Mouse (Mus musculus): ENCODE data around the gene Cbr1. TPM values are rescaled to one million over a fixed set of nuclear protein-coding genes. Genes with fewer than 3 reads are reported as not detected.
"Not testable (repeated sequence)": the region's sequence is repeated elsewhere in the genome, so short reads cannot be mapped to it uniquely, and the experiment has no call there.

Gene Cbr1
- total and polyA plus RNA-seq, 2 experiments from 2014 or later, result 76.3 to 113 TPM

DNA sequence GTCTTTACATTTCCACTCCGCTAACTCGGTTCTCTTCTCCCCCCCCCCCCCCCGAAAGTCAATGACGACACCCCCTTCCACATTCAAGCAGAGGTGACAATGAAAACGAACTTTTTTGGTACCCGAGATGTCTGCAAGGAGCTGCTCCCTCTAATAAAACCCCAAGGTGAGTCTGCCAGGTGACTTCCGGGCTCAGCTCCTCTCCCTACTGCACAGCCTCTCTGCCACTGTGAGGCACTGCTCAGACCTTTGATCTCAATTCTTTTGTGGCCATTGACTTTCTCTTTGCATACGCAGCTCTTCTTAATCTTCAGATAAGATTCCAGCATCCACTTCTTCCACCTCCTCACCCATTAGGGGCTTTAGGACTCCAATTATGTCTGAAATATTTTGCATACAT is 3.1 kb downstream of the Cbr1 start:
- TF ChIP-seq CTCF (IDR thresholded peaks at IDR 0.05; ENCODE audit: low read depth), result no peak
- Histone ChIP-seq H3K4me2 (ENCODE audit: low read depth, low read length) (peak overlapping the region; percentile 82), H3K4me3 (ENCODE audit: low read length) (peak overlapping the region; percentile 60), H3K27me3 (ENCODE audit: insufficient read depth, low read length) (no peaks in the 10 kb centered on the region), H3K9ac (replicated peaks; ENCODE audit: low read length) (no peak overlapping the region), H3K4me1 (ENCODE audit: insufficient read depth, low read length) (0 out of 2 replicates have a peak, but pooled peaks cover 5% of the 10 kb centered on the region), H3K9me3 (ENCODE audit: low read length) (no peaks in the 10 kb centered on the region), H3K36me3 (ENCODE audit: insufficient read depth, low read length) (0 out of 2 replicates have a peak, but pooled peaks cover 3% of the 10 kb centered on the region), H3K27ac (no peak overlapping the region)
- no peak for ATAC-seq
- DNase-seq (ENCODE audit: low spot score), result no peak
- 72% methylated on average over 8 of the region's 8 CpGs for WGBS

GRCm38 (mm10) chr16:93609796-93610195 is 4.1 kb downstream of the Cbr1 start:
- H3K9me3 ChIP-seq (ENCODE audit: low read length), result no peaks in the 10 kb centered on the region
- H3K27ac ChIP-seq, result no peak overlapping the region
- H3K4me3 ChIP-seq (ENCODE audit: low read length), result no peak overlapping the region
- H3K4me1 ChIP-seq (ENCODE audit: insufficient read depth, low read length), result 0 out of 2 replicates have a peak, but pooled peaks cover 5% of the 10 kb centered on the region
- no peak for ATAC-seq
- 0 out of 2 replicates have a peak, but pooled peaks cover 3% of the 10 kb centered on the region for H3K36me3 ChIP-seq (ENCODE audit: insufficient read depth, low read length)
- no peak overlapping the region for H3K4me2 ChIP-seq (ENCODE audit: low read depth, low read length)
- H3K27me3 ChIP-seq (ENCODE audit: insufficient read depth, low read length), result no peaks in the 10 kb centered on the region
- no peak for TF ChIP-seq CTCF (IDR thresholded peaks at IDR 0.05; ENCODE audit: low read depth)
- DNase-seq (ENCODE audit: low spot score), result no peak
- H3K9ac ChIP-seq (replicated peaks; ENCODE audit: low read length), result no peak overlapping the region
- 93% methylated on average over 4 of the region's 4 CpGs for WGBS

GRCm38 (mm10) chr16:93610961-93611360 is 5.3 kb downstream of the Cbr1 start:
- 0 out of 2 replicates have a peak, but pooled peaks cover 3% of the 10 kb centered on the region for H3K36me3 ChIP-seq (ENCODE audit: insufficient read depth, low read length)
- H3K4me2 ChIP-seq (ENCODE audit: low read depth, low read length), result no peak overlapping the region
- H3K4me1 ChIP-seq (ENCODE audit: insufficient read depth, low read length), result 0 out of 2 replicates have a peak, but pooled peaks cover 5% of the 10 kb centered on the region
- no peak for TF ChIP-seq CTCF (IDR thresholded peaks at IDR 0.05; ENCODE audit: low read depth)
- DNase-seq (ENCODE audit: low spot score), result no peak
- H3K27me3 ChIP-seq (ENCODE audit: insufficient read depth, low read length), result no peaks in the 10 kb centered on the region
- no peak overlapping the region for H3K27ac ChIP-seq
- no peak for ATAC-seq
- no peaks in the 10 kb centered on the region for H3K9me3 ChIP-seq (ENCODE audit: low read length)
- WGBS, result 93% methylated on average over 4 of the region's 4 CpGs
- H3K9ac ChIP-seq (replicated peaks; ENCODE audit: low read length), result no peak overlapping the region
- H3K4me3 ChIP-seq (ENCODE audit: low read length), result no peak overlapping the region

- 44% methylated on average over 5 of the region's 5 CpGs for WGBS
- no peak overlapping the region for H3K9ac ChIP-seq (replicated peaks; ENCODE audit: low read length)
- no peaks in the 10 kb centered on the region for H3K27me3 ChIP-seq (ENCODE audit: insufficient read depth, low read length)
- no peak for ATAC-seq
- H3K36me3 ChIP-seq (ENCODE audit: insufficient read depth, low read length), result 0 out of 2 replicates have a peak, but pooled peaks cover 3% of the 10 kb centered on the region
- TF ChIP-seq CTCF (IDR thresholded peaks at IDR 0.05; ENCODE audit: low read depth), result peak; percentile 70
- no peaks in the 10 kb centered on the region for H3K9me3 ChIP-seq (ENCODE audit: low read length)
- no peak overlapping the region for H3K4me3 ChIP-seq (ENCODE audit: low read length)
- H3K4me1 ChIP-seq (ENCODE audit: insufficient read depth, low read length), result no peaks in the 10 kb centered on the region
- no peak overlapping the region for H3K27ac ChIP-seq
- H3K4me2 ChIP-seq (ENCODE audit: low read depth, low read length), result no peak overlapping the region
- DNase-seq (ENCODE audit: low spot score), result peak; percentile 37
These were observed 9.6 kb downstream of the Cbr1 start for GRCm38 (mm10) chr16:93615118-93615870.

GRCm38 (mm10) chr16:93623759-93624158 is 18.1 kb downstream of the Cbr1 start:
- H3K9ac ChIP-seq (replicated peaks; ENCODE audit: low read length); H3K9me3 ChIP-seq (ENCODE audit: low read length); H3K27me3 ChIP-seq (ENCODE audit: insufficient read depth, low read length); H3K36me3 ChIP-seq (ENCODE audit: insufficient read depth, low read length); H3K4me3 ChIP-seq (ENCODE audit: low read length); DNase-seq (ENCODE audit: low spot score); H3K4me1 ChIP-seq (ENCODE audit: insufficient read depth, low read length); ATAC-seq; H3K27ac ChIP-seq; H3K4me2 ChIP-seq (ENCODE audit: low read depth, low read length): not testable (repeated sequence)
- 90% methylated on average over 4 of the region's 4 CpGs for WGBS

GRCm38 (mm10) chr16:93624671-93625070 is 19.0 kb downstream of the Cbr1 start:
- no peak for DNase-seq (ENCODE audit: low spot score)
- no peaks in the 10 kb centered on the region for H3K9me3 ChIP-seq (ENCODE audit: low read length)
- H3K27me3 ChIP-seq (ENCODE audit: insufficient read depth, low read length), result no peaks in the 10 kb centered on the region
- ATAC-seq, result no peak
- no peak overlapping the region for H3K4me2 ChIP-seq (ENCODE audit: low read depth, low read length)
- H3K4me3 ChIP-seq (ENCODE audit: low read length), result no peak overlapping the region
- no peaks in the 10 kb centered on the region for H3K36me3 ChIP-seq (ENCODE audit: insufficient read depth, low read length)
- no peak overlapping the region for H3K27ac ChIP-seq
- H3K4me1 ChIP-seq (ENCODE audit: insufficient read depth, low read length), result no peaks in the 10 kb centered on the region
- no peak for TF ChIP-seq CTCF (IDR thresholded peaks at IDR 0.05; ENCODE audit: low read depth)
- 79% methylated on average over 4 of the region's 4 CpGs for WGBS
- H3K9ac ChIP-seq (replicated peaks; ENCODE audit: low read length), result no peak overlapping the region

- peak; percentile 24 for DNase-seq (ENCODE audit: low spot score)
- Histone ChIP-seq H3K9me3 (ENCODE audit: low read length) (no peaks in the 10 kb centered on the region), H3K4me1 (ENCODE audit: insufficient read depth, low read length) (no peaks in the 10 kb centered on the region), H3K36me3 (ENCODE audit: insufficient read depth, low read length) (no peaks in the 10 kb centered on the region), H3K27me3 (ENCODE audit: insufficient read depth, low read length) (no peaks in the 10 kb centered on the region), H3K4me2 (ENCODE audit: low read depth, low read length) (no peak overlapping the region), H3K27ac (no peak overlapping the region), H3K9ac (replicated peaks; ENCODE audit: low read length) (no peak overlapping the region), H3K4me3 (ENCODE audit: low read length) (no peak overlapping the region)
- no peak for ATAC-seq
- WGBS, result 16% methylated on average over 1 of the region's 1 CpGs
- TF ChIP-seq CTCF (IDR thresholded peaks at IDR 0.05; ENCODE audit: low read depth), result peak; percentile 61
These were observed 21.1 kb downstream of the Cbr1 start for GRCm38 (mm10) chr16:93626745-93627144.
